Mouse (Mus musculus) hindlimb bud, embryonic 11.5 days (tissue): ENCODE data around the gene Gimap5.

Source experiments
- DNase-seq: peaks from one replicate; pipeline ENCODE4 v3.0.0-alpha.2; 2012; ENCODE audit warnings: low read depth, low spot score; ENCODE audit errors: extremely low spot score

The Gimap5 gene

DNA sequence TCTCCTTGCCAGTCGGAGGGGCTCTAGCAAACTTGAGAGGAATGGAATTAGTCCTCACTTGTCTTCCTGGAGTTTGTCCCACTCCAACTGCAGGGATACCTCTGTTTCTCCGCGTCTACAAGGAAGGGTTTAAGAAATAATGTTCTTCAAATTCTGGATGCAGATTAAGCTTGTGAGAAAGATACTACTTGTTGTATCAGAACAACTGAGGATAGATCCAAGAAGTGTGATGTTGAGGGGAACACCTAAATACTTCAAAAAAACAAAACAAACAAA, 6.3 kb upstream of the Gimap5 start:
- no peak for DNase-seq

DNA sequence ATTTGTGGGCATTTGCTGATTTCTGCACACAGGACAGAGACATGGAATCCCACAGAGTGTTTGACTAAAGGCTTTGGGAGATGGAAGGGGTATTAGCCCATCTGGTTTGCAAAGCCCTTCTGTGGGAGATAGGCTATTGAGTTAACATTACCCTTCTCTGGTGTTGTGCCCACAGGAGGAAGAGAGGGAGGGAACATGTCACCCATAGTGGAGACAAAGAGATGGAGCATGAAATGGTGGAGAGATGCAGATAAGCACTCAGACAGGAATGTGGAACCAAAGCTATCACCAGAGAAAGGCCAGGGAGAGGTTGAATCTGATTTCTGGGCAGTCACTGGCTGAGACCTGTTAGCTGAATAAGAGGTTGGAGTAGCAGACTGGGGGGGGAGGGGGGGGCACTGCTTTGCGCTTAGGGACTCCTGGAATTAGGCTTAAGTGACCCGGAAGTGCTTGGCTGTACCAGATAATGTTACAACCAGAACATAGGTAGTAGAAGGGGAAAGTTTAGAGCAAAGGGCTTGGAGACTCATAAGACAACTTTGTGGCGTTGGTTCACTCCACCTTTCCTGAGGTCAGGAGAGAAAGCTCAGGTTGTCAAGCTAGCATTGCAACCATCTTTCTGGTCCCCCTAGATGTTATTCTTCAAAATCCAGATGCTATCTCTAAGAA, 5.4 kb upstream of the Gimap5 start:
- no peak for DNase-seq

DNA sequence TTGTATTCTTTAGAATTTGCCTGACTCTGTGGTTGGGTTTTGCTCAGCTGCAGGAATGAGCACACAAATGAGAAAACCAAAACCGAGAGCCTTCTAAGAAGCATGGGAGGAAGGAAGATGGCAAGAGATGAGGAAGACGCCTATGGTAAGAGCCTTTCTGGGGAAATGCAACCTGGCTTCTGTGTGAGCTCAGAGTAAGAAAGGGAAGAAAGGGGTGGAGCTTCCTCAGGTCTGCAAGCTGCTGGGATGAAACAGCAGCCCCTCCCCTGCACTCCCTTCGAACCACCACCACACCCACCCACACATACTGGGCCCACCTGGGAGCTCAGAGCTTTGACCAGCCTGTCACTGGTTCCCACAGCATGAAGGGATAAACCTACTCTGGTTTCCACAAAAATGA, 4.7 kb upstream of the Gimap5 start:
- DNase-seq = no peak

DNA sequence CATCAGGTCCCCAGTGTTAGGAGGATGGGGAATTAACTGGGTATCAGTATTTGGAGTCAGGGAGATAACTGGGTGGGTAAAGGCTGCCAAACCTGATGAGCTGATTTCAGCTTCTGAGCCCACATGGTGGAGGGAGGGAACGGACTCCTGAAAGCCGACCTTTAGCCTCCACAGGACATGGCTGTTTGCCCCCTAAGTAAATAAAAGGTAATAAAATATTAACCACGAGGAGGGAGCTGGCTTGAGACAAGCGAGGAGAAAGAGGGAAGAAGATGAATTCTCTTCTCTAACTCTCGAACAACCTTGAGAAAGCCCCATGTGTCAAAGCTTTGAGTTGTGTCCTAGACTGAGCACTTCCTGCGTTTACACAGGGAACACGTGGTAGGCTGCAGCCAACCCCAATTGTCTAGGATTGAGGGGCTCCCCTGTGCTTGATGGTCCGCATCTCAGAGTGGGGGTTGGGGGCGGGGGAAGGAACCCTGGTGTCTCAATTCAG, 4.2 kb upstream of the Gimap5 start:
- no peak for DNase-seq

- DNase-seq = no peak
Measured at GRCm38 (mm10) chr6:48742422-48743351, 3.3 kb upstream of the Gimap5 start.

- DNase-seq = no peak
Measured at GRCm38 (mm10) chr6:48745490-48745889, 507 bp upstream of the Gimap5 start.

DNA sequence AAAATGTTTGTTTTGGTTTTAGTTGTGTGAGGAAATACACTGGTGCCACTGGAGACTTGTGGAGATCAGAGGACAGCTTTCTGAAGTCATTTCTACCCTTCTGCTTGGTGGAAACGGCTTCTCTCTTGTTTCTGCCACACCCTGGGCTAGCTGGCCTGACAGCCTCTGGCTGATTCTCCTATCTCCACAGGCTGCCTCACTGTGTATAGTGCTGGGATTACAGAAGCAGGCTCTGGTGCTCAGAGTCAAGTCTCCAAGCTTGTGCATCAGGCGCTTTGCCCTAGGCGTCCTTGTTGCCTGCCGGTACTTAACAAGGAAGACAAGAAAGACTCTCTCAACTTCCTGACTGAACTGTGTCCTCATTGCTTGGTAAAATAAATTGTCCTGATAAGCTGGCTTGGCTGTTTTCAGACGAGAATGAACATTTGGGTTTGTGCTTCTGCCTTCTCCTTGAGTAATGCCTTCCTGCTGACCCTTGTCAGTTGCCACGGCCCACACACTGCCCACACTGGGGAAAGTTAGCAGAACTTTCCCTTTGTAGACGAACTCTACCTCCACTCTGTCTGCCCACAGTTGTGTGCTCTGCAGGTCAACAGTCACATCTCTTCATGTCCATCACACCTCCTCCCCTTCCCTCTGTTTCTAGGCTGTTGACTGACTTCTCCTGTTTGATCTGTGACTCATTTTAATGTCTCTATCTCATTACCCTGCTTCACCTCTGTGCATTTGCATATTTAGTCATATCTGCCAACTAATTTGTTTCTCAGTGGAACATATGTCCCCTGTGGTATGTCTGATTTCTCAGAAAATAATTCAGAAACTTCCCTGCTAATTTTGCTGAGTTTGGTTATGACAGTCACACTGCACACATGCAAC, 1.3 kb downstream of the Gimap5 start:
- DNase-seq = no peak

- no peak for DNase-seq
Measured at GRCm38 (mm10) chr6:48763567-48764270, 17.7 kb downstream of the Gimap5 start.

DNA sequence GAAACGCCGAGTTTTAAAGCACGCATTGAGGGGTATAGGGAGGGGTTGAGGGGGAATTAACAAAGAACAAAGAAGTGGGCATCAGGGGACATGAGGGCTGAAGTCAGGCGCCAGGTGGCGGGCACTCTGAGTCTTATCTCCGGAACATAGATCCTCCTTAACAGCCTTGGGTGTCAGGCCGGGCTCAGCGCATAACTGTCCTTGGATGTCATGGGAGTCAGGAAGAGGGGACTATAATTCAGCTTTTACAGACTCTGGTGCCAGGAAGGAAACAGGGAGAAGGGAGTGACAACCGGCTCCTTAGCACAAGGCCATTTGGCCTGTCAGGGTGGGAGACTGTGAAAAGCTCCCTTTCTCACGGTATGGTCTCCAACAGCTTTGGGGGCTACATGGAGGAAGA, 18.5 kb downstream of the Gimap5 start:
- DNase-seq = no peak

DNA sequence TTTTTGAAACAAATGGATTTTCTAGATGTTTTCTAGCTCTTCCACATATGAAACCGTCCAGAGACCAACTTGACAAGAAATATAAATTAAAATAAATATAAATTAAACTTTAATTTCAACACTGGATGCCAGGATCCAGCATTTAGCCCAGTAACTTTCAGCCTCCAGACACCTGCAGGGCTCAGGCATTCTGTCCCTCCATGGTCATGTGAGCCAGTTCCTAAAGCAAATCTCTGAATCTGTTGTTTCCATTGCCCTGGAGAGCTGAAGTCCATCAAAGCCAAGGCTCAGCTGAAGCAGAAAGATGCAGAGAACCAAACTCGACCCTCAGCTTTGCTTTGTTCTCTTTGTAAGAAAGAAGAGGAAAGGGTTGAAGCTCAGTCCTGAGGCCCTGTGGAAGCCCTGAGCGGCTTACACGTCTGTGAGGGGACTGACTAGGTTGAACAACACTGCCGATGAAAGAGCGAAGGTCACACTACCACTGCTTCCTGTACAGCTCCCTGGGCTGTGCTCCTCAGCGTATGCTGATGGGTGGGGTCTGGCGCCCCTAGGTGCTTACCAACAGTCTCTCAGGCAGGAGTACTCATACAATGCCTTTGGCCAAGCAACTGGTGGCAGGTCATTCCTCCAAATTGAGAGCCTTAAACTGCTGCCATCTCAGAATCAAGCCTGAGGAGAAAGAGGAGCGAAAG, 22.3 kb downstream of the Gimap5 start:
- no peak for DNase-seq

- DNase-seq = no peak
Measured at GRCm38 (mm10) chr6:48768933-48769332, 22.9 kb downstream of the Gimap5 start.

DNA sequence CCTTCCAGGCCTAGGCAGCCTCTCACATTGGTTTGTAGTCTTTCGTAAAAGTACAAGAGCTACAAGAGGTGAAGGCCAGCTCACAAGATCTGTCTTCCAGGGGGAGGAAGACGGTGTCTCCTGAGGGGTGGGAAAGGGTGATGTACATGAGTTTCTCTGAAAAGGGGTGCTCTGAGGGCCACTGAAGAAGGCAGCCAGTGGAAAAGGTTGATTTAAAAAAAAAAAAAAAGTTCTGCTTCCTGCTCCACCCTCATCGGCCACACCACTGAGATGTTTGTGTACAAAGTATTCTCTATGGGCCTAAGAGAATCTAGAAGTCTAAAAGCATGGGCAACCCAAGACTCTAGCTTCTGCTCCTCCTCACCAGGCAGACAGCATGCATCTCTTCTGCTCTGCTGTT, 24.7 kb downstream of the Gimap5 start, which contains the start of gene Gimap3:
Gene Gimap3, minus strand, starts transcription at position 156 of the 400 bp plus-strand sequence.
- DNase-seq = no peak

DNA sequence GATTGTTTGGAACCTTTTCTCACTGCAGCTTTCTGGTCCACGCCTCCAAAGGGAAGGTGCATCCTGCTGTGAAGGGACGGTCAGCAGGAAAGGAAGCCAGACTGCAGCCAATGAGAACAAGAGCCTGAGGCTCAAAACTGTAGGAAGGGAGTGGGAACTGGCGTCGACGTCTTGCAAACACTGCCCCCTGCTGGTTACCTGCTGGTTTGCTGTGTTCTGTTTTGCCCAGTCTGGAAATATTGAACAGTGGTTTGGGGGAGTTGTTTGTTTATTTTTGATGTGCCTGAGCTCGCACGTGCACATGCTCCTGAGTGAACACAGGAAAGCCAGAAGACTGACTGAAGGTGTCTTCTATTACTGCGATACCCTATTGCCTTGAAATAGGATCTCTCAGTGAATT, 26.0 kb downstream of the Gimap5 start:
- peak; percentile 47 for DNase-seq

DNA sequence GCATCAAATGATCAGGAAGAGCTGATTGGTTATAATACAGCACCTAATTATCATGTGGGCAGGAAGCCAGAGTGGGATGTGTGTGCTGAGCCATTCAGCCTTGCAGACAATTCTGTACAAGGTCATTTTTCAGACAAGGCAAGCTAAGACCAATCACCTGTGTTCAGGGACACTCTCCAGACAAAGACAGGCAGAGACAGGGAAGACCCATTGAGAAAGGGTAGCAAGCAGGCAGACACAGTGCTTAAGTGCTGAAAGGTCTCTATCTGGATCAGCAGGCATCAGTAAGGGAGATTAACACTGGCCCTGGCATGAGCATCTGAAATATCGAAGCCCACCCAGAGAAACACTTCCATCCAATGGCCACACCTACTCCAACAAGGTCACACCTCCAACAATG, 38.4 kb downstream of the Gimap5 start:
- DNase-seq = no peak

DNA sequence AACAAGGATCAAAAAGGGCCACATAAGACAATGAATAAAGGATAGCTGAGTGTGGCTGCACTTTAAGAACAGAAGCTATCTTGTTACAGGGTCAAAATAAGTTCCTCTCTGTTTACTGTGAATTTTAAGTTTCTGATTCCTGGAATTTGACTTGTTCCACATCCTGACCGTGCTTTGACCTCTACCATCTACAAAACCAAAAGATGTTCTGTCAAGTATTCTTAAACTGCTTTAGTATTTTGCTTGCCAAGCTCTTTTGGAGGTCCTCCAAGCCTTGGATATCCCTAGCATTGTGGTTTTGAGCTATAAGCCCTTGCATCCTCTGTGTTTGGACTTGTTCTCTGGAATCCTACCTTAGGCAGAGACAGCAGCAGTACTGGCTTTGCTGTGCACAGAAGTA, 39.2 kb downstream of the Gimap5 start:
- DNase-seq = no peak

GRCm38 (mm10) chr6:48785601-48786000, 39.6 kb downstream of the Gimap5 start:
- no peak for DNase-seq

DNA sequence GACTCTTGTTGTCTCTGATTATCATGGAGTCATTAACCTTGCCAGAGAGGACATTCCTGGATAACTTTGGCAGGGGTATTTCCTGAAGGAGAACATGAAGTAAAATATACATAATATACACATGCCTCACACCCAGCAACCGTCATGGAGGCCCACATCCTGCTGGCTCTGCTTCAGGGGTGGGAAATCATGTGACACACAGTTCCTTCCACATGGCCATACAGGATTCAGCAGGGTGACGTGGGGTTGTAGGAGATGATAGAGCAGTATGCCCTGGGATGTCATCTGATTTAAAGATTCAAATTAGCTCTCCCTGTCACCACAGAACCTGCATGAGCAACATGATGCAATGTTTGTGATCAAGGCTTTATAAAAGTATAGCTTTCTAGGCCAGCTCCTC, 41.9 kb downstream of the Gimap5 start:
- DNase-seq = no peak

DNA sequence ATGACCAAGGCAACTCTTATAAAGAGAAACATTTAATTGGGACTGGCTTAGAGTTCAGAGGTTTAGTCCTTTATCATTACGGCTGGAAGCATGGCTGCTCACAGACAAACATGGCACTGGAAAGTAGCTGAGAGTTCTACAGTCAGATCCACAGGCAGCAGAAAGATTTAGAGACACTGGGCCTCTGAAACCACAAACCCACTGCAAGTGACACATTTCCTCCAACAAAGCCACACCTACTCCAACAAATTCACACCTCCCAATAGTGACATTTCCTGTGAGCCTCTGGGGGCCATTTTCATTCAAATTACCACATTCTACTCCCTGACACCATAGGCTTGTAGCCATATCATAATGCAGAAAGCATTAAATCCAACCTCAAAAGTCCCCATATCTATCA, 55.9 kb downstream of the Gimap5 start:
- DNase-seq = no peak

DNA sequence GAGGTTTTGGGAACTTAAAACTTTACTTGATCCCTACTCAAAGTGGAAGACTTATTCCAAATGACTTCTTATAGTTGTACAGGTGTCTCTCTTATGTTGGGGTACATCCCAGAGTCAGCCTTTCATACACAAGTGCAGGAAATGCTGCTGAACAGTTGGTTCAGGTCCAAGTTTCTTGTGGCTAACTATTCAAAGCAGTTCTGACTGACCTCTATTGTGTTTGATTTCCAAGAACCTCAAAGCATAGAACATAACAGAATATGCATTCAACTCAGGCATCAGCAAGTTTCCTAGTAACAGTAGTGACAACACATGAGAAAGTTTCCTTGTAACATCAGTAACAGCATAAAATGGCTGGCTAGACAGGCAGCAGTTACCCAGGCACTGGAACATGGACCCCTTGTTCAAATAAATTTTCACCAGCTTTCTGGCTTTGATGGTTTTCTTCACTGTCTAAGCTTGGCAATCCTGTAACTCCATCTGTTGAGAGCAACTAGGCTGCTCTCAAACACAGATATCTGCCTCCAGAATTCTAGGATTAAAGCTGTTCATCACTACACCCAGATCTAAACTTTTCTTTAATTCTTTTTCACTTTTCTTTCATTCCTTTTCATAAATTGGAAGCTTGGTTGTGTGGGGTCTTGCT, 57.5 kb downstream of the Gimap5 start:
- DNase-seq = no peak
